Mouse (Mus musculus): ENCODE data around the gene Frmd7. TPM values are rescaled to one million over a fixed set of nuclear protein-coding genes. Genes with fewer than 3 reads are reported as not detected.

Frmd7 gene
- not detected in 2 replicates for total RNA-seq (2017)

DNA sequence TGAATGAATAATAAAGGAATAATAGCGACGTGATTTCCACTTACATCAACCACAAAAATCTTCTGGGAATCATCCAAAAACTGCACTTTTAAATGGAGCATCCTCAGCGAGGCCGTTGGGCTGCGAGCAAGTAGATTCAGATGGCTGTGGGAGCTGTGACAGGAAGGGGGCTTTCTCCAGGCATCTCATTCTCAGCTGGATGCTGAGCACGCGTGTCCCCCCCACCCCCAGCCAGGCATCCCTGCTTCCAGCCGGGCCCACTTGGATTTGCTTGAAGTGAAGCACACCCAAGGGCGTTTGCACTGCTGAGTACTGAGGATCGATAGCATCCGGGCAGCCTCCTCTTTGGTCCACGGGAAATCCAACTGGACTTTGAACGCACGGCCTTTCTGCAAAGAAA is at the start of gene Frmd7:
Frmd7 (minus strand) TSS at position 101 of the 400 bp plus-strand sequence.
- ATAC-seq (ENCODE audit: extremely low read depth, insufficient number of reproducible peaks, low FRiP score, poor library complexity, severe bottlenecking): no peak

DNA sequence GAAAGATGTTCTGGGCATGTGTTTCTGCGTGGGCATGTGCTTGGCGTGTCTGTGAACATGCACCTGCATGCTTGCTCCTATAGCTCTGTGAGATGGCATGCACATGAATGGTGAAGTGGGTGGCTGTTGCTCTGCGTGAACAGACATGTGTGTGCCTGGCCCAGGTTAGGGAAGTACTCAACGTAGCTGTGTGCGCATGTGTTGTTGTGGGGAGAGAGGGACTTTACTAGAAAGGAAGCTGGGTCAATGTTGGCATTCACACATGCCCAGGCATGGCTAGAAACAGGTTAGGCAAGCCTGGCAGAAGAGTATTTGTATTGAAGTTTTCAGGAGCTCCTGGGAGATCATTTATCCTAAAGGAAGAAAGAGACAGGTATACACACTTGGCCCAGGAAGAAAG is 48.8 kb upstream of the Frmd7 start:
- ATAC-seq (ENCODE audit: extremely low read depth, insufficient number of reproducible peaks, low FRiP score, poor library complexity, severe bottlenecking): no peak

DNA sequence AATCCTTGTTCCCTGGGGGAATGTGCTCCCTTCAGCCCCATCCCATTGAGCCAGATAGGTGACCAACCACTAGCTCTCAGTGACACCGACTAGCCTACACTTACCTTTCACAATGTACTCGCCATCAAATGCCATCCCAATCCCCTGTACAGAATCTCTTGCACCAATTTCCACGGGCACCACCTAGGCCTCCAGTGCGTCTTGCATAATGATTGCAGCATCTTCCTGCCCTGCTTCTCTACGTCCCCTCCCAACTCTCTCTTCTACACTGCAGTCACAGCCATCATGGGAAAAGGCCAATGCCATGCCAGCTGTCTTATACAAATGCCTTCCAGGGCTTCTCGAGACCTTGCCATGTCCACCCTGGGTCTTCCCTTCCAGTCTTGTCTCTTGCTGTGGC is 47.4 kb upstream of the Frmd7 start:
- no peak for ATAC-seq (ENCODE audit: extremely low read depth, insufficient number of reproducible peaks, low FRiP score, poor library complexity, severe bottlenecking)

DNA sequence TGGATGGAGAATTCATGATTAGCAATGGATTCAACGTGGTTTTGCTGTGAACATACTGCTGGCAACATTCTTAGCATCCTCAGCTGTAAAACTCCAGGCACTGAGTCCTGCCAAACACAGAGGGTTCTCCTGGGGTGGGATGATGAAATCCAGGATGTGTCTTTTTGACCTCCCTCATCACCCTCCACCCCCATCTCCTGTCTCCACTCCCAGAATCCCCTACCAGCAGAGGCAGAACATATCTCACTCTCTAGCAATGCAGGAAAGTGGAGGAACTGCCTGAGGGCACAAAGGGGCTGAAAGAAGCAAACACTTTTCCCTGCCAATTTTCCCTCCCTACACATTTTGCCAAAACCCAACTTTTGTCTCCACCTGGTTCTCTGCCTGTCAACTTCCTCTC is 46.1 kb upstream of the Frmd7 start:
- ATAC-seq (ENCODE audit: extremely low read depth, insufficient number of reproducible peaks, low FRiP score, poor library complexity, severe bottlenecking): no peak

DNA sequence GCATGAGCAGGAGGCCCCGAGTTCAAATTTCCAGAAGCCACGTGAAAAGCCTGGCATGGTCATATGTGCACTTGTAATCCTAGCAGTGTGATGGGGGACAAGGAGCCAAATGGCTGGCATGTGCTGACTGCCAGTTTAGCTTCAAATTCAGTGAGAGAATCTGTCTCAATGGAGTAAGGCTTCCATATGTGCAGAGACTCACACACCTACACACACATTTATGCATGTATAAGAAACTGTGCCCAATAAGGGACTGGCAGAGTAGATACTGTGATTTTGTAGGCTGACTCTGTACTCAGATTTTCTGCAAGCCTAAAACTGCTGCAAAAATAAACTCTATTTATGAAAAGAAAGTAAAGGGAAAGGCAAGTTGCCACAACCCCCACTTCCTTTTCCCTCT is 35.9 kb upstream of the Frmd7 start:
- ATAC-seq (ENCODE audit: extremely low read depth, insufficient number of reproducible peaks, low FRiP score, poor library complexity, severe bottlenecking): no peak

DNA sequence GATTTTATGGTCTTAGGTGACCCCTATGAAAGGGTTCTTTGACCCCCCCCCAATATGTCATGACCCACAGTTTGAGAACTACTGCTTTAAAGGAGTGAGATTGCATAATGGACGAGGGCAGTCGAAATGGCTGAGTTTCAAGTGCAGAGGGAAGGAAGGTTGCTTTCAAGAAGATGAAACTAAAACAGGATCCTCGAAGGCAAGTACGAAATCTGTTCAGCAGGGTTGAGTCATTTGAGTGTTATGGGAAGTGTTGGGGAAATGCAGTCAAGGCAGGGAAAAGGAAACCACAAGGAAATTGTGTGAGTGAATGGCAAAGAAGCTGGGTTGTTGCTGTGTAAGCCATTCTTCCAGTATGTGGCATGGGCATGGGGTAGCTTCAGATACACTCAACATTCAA is 29.6 kb upstream of the Frmd7 start:
- ATAC-seq (ENCODE audit: extremely low read depth, insufficient number of reproducible peaks, low FRiP score, poor library complexity, severe bottlenecking): no peak

DNA sequence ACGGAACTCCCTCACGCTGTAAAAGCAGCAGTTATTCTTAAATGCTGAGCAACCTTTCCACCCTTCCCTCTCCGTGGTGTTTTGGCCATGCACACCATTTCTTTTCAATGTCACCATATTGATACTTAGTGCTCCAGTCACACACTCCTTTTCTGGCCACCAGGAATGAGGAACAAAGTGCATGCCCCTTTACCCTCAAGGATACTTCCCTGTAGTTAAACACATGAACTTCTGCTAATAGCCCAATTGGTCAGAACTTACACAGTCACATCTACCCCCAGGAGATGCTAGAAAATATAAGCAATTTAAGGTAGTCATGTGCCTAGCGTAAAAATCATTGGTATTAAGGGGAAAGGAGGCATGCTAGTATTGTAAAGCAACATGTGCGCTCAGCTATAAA is 27.4 kb upstream of the Frmd7 start:
- no peak for ATAC-seq (ENCODE audit: extremely low read depth, insufficient number of reproducible peaks, low FRiP score, poor library complexity, severe bottlenecking)

GRCm38 (mm10) chrX:50968157-50968932 is 25.8 kb upstream of the Frmd7 start:
- ATAC-seq (ENCODE audit: extremely low read depth, insufficient number of reproducible peaks, low FRiP score, poor library complexity, severe bottlenecking): no peak

DNA sequence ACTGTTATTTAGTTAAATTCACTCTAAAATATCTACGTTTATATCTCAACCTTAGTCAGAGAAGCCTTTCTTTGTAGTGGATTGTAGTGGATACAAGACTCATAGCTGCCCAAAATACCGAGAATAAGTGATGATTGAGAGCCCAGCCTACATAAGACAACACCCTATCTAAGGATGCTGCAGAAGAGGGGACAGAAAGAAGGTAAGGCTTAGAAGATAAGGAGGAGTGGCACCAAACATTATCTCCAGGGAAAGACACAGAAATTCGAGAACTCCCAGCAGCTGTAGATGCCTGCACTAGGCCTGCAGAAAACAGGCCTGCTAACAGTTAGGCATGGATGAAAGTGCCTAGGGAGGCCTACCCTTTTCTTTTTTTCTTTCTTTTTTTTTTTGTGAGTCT is 22.6 kb upstream of the Frmd7 start:
- ATAC-seq (ENCODE audit: extremely low read depth, insufficient number of reproducible peaks, low FRiP score, poor library complexity, severe bottlenecking): no peak

DNA sequence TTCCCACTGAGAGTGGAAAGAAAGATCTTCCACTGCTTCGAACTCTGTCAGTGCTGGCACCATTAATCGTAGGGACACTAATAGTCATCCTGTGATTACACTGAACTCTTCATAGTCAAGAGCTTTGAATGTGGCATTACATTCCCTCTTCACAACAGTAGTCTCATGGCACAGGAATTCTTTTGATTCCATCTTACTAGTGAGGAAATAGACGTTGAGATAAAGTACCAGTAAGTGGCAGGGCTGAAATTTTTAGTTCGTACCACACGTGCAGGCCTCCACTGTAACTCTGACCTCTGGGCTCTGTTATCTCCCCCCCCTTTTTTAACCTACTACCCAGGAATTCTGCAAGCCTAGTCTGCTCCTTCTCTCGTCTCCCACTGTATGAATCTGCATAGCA is 20.4 kb upstream of the Frmd7 start:
- no peak for ATAC-seq (ENCODE audit: extremely low read depth, insufficient number of reproducible peaks, low FRiP score, poor library complexity, severe bottlenecking)

- ATAC-seq (ENCODE audit: extremely low read depth, insufficient number of reproducible peaks, low FRiP score, poor library complexity, severe bottlenecking): no peak
These were observed 6.1 kb upstream of the Frmd7 start for GRCm38 (mm10) chrX:50948633-50949032.

DNA sequence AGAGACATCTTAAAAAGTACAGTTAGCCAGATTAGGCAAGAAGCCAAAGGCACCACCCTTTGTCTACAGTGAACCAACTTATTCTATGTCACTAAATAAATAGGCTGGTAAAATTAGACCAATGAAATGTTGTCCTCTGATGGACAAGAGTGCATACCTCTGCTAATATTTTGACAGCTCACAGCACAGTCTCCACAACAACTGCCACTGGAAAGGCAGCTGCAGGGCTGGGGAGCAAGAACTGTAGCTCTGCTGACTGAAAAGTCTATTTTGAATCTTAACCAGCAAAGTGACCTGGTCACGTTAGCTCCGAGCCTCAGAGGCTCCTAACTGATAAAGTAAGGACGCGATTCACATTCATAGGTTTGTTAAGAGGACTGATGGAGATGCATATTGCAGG is 5.6 kb upstream of the Frmd7 start:
- no peak for ATAC-seq (ENCODE audit: extremely low read depth, insufficient number of reproducible peaks, low FRiP score, poor library complexity, severe bottlenecking)

- no peak for ATAC-seq (ENCODE audit: extremely low read depth, insufficient number of reproducible peaks, low FRiP score, poor library complexity, severe bottlenecking)
These were observed 5.4 kb downstream of the Frmd7 start for GRCm38 (mm10) chrX:50937117-50937516.

- ATAC-seq (ENCODE audit: extremely low read depth, insufficient number of reproducible peaks, low FRiP score, poor library complexity, severe bottlenecking): no peak
These were observed 12.2 kb downstream of the Frmd7 start for GRCm38 (mm10) chrX:50930309-50930708.

GRCm38 (mm10) chrX:50926893-50927545 is 15.5 kb downstream of the Frmd7 start:
- no peak for ATAC-seq (ENCODE audit: extremely low read depth, insufficient number of reproducible peaks, low FRiP score, poor library complexity, severe bottlenecking)

- ATAC-seq (ENCODE audit: extremely low read depth, insufficient number of reproducible peaks, low FRiP score, poor library complexity, severe bottlenecking): no peak
These were observed 17.7 kb downstream of the Frmd7 start for GRCm38 (mm10) chrX:50924629-50925364.

DNA sequence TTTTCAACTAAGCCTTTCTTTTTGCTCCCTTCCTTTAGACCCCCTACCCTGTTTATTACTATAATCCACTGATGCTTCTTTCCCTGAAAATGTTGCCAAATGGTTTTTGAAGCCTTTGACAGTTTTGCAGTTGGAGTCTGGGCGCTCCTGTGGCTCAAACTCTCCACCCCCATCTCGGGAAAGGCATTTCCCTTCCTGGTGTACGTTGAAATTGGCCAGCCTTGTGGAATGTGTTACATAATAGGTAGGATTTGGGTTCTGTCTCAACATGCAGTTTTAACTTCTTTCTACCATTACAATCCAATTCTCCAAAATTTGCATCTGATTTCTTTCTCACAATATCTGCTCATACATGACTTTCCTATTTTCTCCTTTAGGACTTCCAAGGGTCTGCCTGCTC is 23.8 kb downstream of the Frmd7 start:
- no peak for ATAC-seq (ENCODE audit: extremely low read depth, insufficient number of reproducible peaks, low FRiP score, poor library complexity, severe bottlenecking)

GRCm38 (mm10) chrX:50917389-50917788 is 25.1 kb downstream of the Frmd7 start:
- no peak for ATAC-seq (ENCODE audit: extremely low read depth, insufficient number of reproducible peaks, low FRiP score, poor library complexity, severe bottlenecking)

DNA sequence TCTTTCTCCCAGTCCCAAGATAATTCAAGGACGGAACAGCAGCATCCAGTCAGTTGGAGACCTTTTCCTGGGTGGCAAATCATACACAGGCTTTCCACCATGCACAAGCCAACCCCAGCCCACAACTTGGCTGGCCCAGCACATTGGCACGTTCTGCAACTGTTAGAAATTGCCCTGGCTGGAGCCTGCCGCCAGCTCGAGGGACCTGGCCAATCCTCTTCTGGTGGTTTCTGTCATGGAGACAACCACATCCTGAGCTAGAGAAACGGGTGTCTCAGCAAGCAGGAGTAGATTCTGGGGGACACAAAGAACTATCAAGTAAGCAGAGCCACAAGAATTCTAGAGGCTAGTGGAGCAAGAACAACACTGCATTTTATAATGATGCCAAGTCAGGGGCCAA is 32.6 kb downstream of the Frmd7 start:
- ATAC-seq (ENCODE audit: extremely low read depth, insufficient number of reproducible peaks, low FRiP score, poor library complexity, severe bottlenecking): no peak

GRCm38 (mm10) chrX:50903497-50903896 is 39.0 kb downstream of the Frmd7 start:
- no peak for ATAC-seq (ENCODE audit: extremely low read depth, insufficient number of reproducible peaks, low FRiP score, poor library complexity, severe bottlenecking)
